Mouse (Mus musculus) stomach, embryonic 15.5 days (tissue): ENCODE measurements at regions not wholly inside any gene's neighbourhood (a gene's known extent, or its start where the extent isn't known, plus 50 kb on each side); places are given as distances from the start of the nearest gene placed in this dataset.
"Not testable (repeated sequence)": the region's sequence is repeated elsewhere in the genome, so short reads cannot be mapped to it uniquely, and the experiment has no call there.

Experiments
- ATAC-seq: fragments of 200-750 bp; cut with Nextera tagmentation; 2 replicates; pipeline ENCODE4 v1.8.0; 2017; ENCODE audit warnings: low read depth, moderate number of reproducible peaks, moderate TSS enrichment; ENCODE audit not compliant: insufficient read depth, low FRiP score
- H3K27ac ChIP-seq: fragments of 300-500 bp; sonication (generic); 2 replicates; pipeline ENCODE4 v1.5.1; 2015; ENCODE audit warnings: mild to moderate bottlenecking, inconsistent platforms
- H3K27me3 ChIP-seq: fragments of 300-500 bp; sonication (generic); replicated peaks from 2 replicates; pipeline ENCODE4 v1.6.1; 2015; ENCODE audit warnings: inconsistent platforms
- H3K36me3 ChIP-seq: fragments of 300-500 bp; sonication (generic); 2 replicates; pipeline ENCODE4 v1.6.1; 2015; ENCODE audit warnings: inconsistent platforms
- H3K4me1 ChIP-seq: fragments of 300-500 bp; sonication (generic); 2 replicates; pipeline ENCODE4 v1.6.1; 2015; ENCODE audit warnings: inconsistent platforms
- H3K4me2 ChIP-seq: fragments of 300-500 bp; sonication (generic); 2 replicates; pipeline ENCODE4 v1.6.1; 2015; ENCODE audit warnings: mild to moderate bottlenecking, inconsistent platforms
- H3K4me3 ChIP-seq: fragments of 300-500 bp; sonication (generic); replicated peaks from 2 replicates; pipeline ENCODE4 v1.5.1; 2015; ENCODE audit warnings: inconsistent platforms
- H3K9ac ChIP-seq: fragments of 300-500 bp; sonication (generic); 2 replicates; pipeline ENCODE4 v1.6.1; 2015; ENCODE audit warnings: inconsistent platforms
- H3K9me3 ChIP-seq: fragments of 300-500 bp; sonication (generic); 2 replicates; pipeline ENCODE4 v1.6.1; 2016; ENCODE audit warnings: inconsistent platforms
- WGBS: fragments of 180-500 bp; shearing (Covaris S2); methylation state at CpG from one replicate; pipeline ENCODE4 v1.1.7; 2015; 5-methylcytosine and 5-hydroxymethylcytosine counted together

- Histone ChIP-seq H3K4me1 (no peaks in the 10 kb centered on the region), H3K27ac (no peak overlapping the region), H3K4me2 (no peak overlapping the region), H3K36me3 (no peaks in the 10 kb centered on the region), H3K27me3 (no peaks in the 10 kb centered on the region), H3K9me3 (no peaks in the 10 kb centered on the region), H3K4me3 (no peak overlapping the region), H3K9ac (no peak overlapping the region)
- WGBS, result 79% methylated on average over 3 of the region's 3 CpGs
- ATAC-seq, result no peak
Observed at GRCm38 (mm10) chr3:124067061-124067460, 253.6 kb upstream of the Tram1l1 start.

DNA sequence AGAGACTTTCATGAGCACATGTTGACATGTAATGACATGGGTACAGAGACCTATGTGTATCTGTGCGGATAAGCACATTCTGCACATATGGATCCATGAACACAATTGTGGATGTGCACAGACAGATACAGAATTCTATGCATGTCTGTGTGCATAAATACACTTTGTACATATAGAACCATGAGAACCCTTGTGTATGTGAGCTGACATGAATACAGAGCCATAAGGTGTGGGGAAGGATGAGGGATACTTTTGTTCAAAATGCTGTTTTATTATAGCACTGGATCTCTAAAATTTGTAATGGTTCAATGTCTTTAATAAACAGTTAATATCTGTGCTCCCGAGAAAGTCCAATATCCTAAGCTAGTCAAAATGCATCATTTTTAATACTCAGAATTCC is 253.1 kb upstream of the Tram1l1 start:
- no peaks in the 10 kb centered on the region for H3K36me3 ChIP-seq
- 93% methylated on average over 2 of the region's 2 CpGs for WGBS

GRCm38 (mm10) chr3:124067971-124068370 is 252.7 kb upstream of the Tram1l1 start:
- 86% methylated on average over 1 of the region's 1 CpGs for WGBS
- Histone ChIP-seq H3K4me1 (no peaks in the 10 kb centered on the region), H3K27ac (no peak overlapping the region), H3K4me2 (no peak overlapping the region), H3K9ac (no peak overlapping the region), H3K36me3 (no peaks in the 10 kb centered on the region), H3K27me3 (no peaks in the 10 kb centered on the region), H3K4me3 (no peak overlapping the region), H3K9me3 (no peaks in the 10 kb centered on the region)
- ATAC-seq, result no peak

More for the DNA sequence above, 253.1 kb upstream of the Tram1l1 start:
- no peak for ATAC-seq
- Histone ChIP-seq H3K27me3 (no peaks in the 10 kb centered on the region), H3K4me1 (no peaks in the 10 kb centered on the region), H3K27ac (no peak overlapping the region), H3K4me2 (no peak overlapping the region), H3K4me3 (no peak overlapping the region), H3K9ac (no peak overlapping the region), H3K9me3 (no peaks in the 10 kb centered on the region)

DNA sequence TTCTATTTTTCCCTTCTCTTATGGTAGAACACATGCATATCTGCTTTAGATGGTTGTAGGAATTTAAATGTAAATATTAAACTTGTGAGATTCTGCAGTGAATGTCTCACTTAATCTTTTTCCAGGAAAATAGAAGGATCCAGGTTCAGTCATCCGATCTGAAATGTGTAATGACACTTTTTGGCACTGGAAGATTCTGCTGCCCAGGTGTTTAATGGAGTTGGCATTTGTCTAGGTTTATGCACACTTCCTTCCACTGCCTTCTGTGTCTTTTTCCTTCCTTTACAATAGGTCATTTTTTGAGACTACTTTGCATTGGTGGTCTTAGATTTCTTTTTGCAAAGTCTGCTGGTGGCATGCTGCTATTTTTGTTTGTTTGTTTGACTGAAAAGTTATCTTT is 251.5 kb upstream of the Tram1l1 start:
- no peak overlapping the region for H3K9ac ChIP-seq
- no peak overlapping the region for H3K4me3 ChIP-seq
- no peaks in the 10 kb centered on the region for H3K4me1 ChIP-seq
- WGBS, result 64% methylated on average over 1 of the region's 1 CpGs
- no peak overlapping the region for H3K4me2 ChIP-seq
- H3K27ac ChIP-seq, result no peak overlapping the region
- H3K36me3 ChIP-seq, result no peaks in the 10 kb centered on the region
- ATAC-seq, result no peak
- no peaks in the 10 kb centered on the region for H3K9me3 ChIP-seq
- H3K27me3 ChIP-seq, result no peaks in the 10 kb centered on the region

- H3K27ac ChIP-seq, result peak overlapping the region; percentile 58; the same call in 1 of the 2 replicates
- no peak overlapping the region for H3K9ac ChIP-seq
- no peaks in the 10 kb centered on the region for H3K27me3 ChIP-seq
- H3K9me3 ChIP-seq, result no peaks in the 10 kb centered on the region
- H3K36me3 ChIP-seq, result no peaks in the 10 kb centered on the region
- H3K4me2 ChIP-seq, result no peak overlapping the region
- 34% methylated on average over 6 of the region's 6 CpGs for WGBS
- H3K4me1 ChIP-seq, result no peaks in the 10 kb centered on the region
- H3K4me3 ChIP-seq, result no peak overlapping the region
- no peak; the same call in 1 of the 2 replicates for ATAC-seq
Observed at GRCm38 (mm10) chr3:124075974-124076606, 244.6 kb upstream of the Tram1l1 start.

DNA sequence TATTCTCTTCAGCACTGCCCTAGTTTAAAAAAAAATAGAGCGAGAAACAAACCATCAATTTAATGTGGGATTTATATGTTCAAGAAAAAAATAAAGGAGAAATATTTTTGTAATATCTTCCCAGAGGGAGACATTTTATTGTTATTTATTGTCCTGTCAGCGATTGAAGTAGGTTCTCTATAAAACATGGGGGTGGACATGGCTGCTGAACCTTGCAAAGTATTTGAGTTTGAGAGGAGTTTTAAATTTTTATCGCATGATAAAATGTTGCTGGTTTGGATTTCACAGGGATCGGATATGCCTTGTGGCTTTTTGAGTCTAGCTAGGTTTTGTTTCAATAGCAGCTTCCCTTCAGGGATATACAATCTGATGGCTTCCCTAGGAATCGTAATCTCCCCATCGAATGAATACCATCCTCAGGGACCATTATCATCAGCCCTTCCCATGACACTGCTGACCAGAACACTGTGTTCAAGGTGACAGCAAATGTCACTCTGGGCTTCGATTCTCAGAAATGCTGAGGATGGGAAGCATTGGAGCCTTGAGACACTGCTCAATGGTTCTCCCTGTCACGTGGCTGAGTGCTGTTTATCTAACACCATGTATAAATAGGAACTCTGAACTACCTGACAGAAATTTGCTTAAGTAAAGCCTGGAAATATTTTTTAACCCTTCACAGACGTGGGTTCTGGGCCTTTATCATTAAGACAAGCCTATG is 228.1 kb upstream of the Tram1l1 start:
- Histone ChIP-seq H3K9ac (no peak overlapping the region), H3K27me3 (no peaks in the 10 kb centered on the region), H3K4me3 (no peak overlapping the region), H3K4me1 (no peaks in the 10 kb centered on the region), H3K9me3 (no peaks in the 10 kb centered on the region), H3K4me2 (no peak overlapping the region), H3K36me3 (no peaks in the 10 kb centered on the region), H3K27ac (no peak overlapping the region)
- WGBS, result 62% methylated on average over 9 of the region's 9 CpGs
- ATAC-seq, result no peak

DNA sequence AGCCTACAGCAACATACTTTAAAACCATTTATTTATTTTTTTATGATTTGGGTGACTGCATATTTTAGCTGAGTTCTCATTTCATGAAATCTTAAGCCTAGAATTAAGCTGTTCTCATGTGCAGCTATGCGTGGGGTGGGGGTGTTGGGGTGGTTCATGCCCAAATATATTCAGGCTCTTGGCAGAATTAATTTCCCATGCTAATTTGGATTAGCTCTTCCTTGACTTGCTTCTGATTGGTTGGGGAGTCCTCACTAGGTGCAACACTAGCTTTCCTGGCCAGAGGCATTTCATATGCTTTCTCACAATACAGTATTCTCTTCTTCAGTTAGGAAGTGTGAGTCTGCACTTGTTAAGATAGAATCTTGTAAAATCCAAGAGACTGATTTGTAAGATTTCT is 206.7 kb upstream of the Tram1l1 start:
- Histone ChIP-seq H3K4me1 (no peaks in the 10 kb centered on the region), H3K27me3 (no peaks in the 10 kb centered on the region), H3K4me3 (no peak overlapping the region), H3K9ac (no peak overlapping the region), H3K9me3 (no peaks in the 10 kb centered on the region), H3K4me2 (no peak overlapping the region), H3K27ac (no peak overlapping the region), H3K36me3 (no peaks in the 10 kb centered on the region)
- no peak for ATAC-seq
- WGBS, result 90% methylated on average over 1 of the region's 1 CpGs

DNA sequence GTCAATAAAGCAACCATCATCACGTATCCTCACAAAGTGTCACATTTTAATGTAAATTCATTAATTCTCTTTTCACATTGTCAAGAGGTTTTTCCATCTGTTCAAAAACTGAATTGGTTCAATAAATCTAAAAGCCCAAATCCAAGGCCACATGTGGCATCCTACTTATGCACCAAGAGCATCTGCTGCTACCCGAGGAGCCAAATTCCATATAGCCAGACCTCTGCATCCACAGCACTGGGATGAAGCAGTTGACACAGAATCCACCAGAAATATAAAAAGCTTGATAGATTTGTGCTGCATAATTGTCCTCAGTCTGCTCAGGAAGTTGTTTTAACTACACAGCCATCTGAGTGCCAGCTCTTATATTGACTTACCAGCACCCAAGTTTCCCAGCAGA is 164.4 kb upstream of the Tram1l1 start:
- no peak overlapping the region for H3K9ac ChIP-seq
- no peak overlapping the region for H3K4me2 ChIP-seq
- H3K27me3 ChIP-seq, result no peaks in the 10 kb centered on the region
- no peaks in the 10 kb centered on the region for H3K4me1 ChIP-seq
- WGBS, result 74% methylated on average over 2 of the region's 2 CpGs
- H3K9me3 ChIP-seq, result no peaks in the 10 kb centered on the region
- no peak for ATAC-seq
- H3K4me3 ChIP-seq, result no peak overlapping the region
- no peak overlapping the region for H3K27ac ChIP-seq
- H3K36me3 ChIP-seq, result no peaks in the 10 kb centered on the region

GRCm38 (mm10) chr3:124157858-124158655 is 162.6 kb upstream of the Tram1l1 start:
- Histone ChIP-seq H3K9ac (no peak overlapping the region), H3K4me1 (no peaks in the 10 kb centered on the region), H3K27me3 (no peaks in the 10 kb centered on the region), H3K9me3 (no peaks in the 10 kb centered on the region), H3K4me2 (no peak overlapping the region), H3K36me3 (no peaks in the 10 kb centered on the region), H3K27ac (no peak overlapping the region), H3K4me3 (no peak overlapping the region)
- 60% methylated on average over 6 of the region's 6 CpGs for WGBS
- ATAC-seq, result no peak

DNA sequence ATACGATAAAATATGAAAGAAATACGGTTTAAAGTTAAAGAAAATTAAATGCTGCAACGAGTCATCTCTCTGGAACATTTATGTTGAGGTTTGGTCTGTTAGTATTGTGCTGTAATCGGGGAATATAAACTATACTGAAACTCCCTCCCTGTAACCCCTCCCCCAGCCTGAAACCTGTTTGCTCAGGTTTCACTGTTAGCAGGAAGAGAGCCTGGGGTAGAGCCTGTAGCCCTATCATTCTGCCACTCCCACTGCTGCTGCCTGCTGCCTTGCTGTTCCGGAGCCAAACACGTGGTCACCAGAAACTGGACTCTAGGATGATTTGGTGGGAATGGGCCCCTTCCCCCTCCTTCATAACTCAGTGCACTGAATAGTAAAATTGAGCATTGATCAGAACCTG is 127.3 kb upstream of the Tram1l1 start:
- H3K9ac ChIP-seq, H3K4me1 ChIP-seq, H3K4me3 ChIP-seq, H3K9me3 ChIP-seq, H3K27ac ChIP-seq, H3K4me2 ChIP-seq, H3K27me3 ChIP-seq, H3K36me3 ChIP-seq: not testable (repeated sequence)
- WGBS, result 55% methylated on average over 6 of the region's 6 CpGs
- peak; percentile 58; the same call in 1 of the 2 replicates for ATAC-seq

GRCm38 (mm10) chr3:124200226-124200940 is 120.3 kb upstream of the Tram1l1 start:
- H3K9ac ChIP-seq, ATAC-seq, H3K9me3 ChIP-seq, H3K27me3 ChIP-seq, H3K36me3 ChIP-seq, H3K4me1 ChIP-seq, H3K4me2 ChIP-seq, H3K4me3 ChIP-seq, H3K27ac ChIP-seq: not testable (repeated sequence)
- 68% methylated on average over 9 of the region's 9 CpGs for WGBS
